Mouse (Mus musculus) granulocyte monocyte progenitor cell, adult 5-6 weeks (primary cell): Measurements from ENCODE around the gene Afap1l2. TPM values are rescaled to one million over a fixed set of nuclear protein-coding genes. Genes with fewer than 3 reads are reported as not detected.

Experiments used
- ATAC-seq: replicated peaks from 2 replicates; pipeline ENCODE4 v1.8.0; 2016; ENCODE audit warnings: mild to moderate bottlenecking, moderate TSS enrichment, inconsistent platforms; ENCODE audit not compliant: poor library complexity, severe bottlenecking
- total RNA-seq, 2 experiments: library from RNA; stranded (forward) in 1 of 2; stranded (reverse) in 1 of 2; fragments of 200-712, 200-1000 nt in 1 of 2; fragments of >200 nt in 1 of 2; fragmentation: Nextera tagmentation in 1 of 2; gene quantifications; 2 replicates each; pipeline ENCODE4 v1.2.3; 2014 to 2017

The Afap1l2 gene
- total RNA-seq, 2 experiments from 2014 or later, result not detected

GRCm38 (mm10) chr19:57010064-57010463 lies 2.0 kb upstream of the Afap1l2 start:
- no peak for ATAC-seq

GRCm38 (mm10) chr19:57009653-57010052 lies 1.6 kb upstream of the Afap1l2 start:
- ATAC-seq, result no peak

- no peak for ATAC-seq
These were observed 737 bp downstream of the Afap1l2 start for GRCm38 (mm10) chr19:57007291-57007690.

GRCm38 (mm10) chr19:57006841-57007240 lies 1.2 kb downstream of the Afap1l2 start:
- ATAC-seq, result no peak

- no peak for ATAC-seq
These were observed 3.0 kb downstream of the Afap1l2 start for GRCm38 (mm10) chr19:57005062-57005461.

GRCm38 (mm10) chr19:57003460-57003810 lies 4.6 kb downstream of the Afap1l2 start:
- no peak for ATAC-seq

- ATAC-seq, result no peak
These were observed 5.1 kb downstream of the Afap1l2 start for GRCm38 (mm10) chr19:57002741-57003459.

GRCm38 (mm10) chr19:57001926-57002325 lies 6.1 kb downstream of the Afap1l2 start:
- ATAC-seq, result no peak

- ATAC-seq, result no peak
These were observed 7.4 kb downstream of the Afap1l2 start for GRCm38 (mm10) chr19:57000592-57000991.

GRCm38 (mm10) chr19:56999781-57000180 lies 8.2 kb downstream of the Afap1l2 start:
- no peak for ATAC-seq

GRCm38 (mm10) chr19:56998910-56999309 lies 9.1 kb downstream of the Afap1l2 start:
- ATAC-seq, result no peak

GRCm38 (mm10) chr19:56998331-56998730 lies 9.7 kb downstream of the Afap1l2 start:
- ATAC-seq, result no peak

- no peak for ATAC-seq
These were observed 10.8 kb downstream of the Afap1l2 start for GRCm38 (mm10) chr19:56997164-56997599.

GRCm38 (mm10) chr19:56995441-56995840 lies 12.6 kb downstream of the Afap1l2 start:
- ATAC-seq, result no peak

- ATAC-seq, result no peak
These were observed 13.4 kb downstream of the Afap1l2 start for GRCm38 (mm10) chr19:56994653-56995052.

- no peak for ATAC-seq
These were observed 14.3 kb downstream of the Afap1l2 start for GRCm38 (mm10) chr19:56993763-56994162.

GRCm38 (mm10) chr19:56992978-56993545 lies 15.0 kb downstream of the Afap1l2 start:
- ATAC-seq, result no peak

GRCm38 (mm10) chr19:56990367-56991111 lies 17.5 kb downstream of the Afap1l2 start:
- ATAC-seq, result no peak

- ATAC-seq, result no peak
These were observed 18.9 kb downstream of the Afap1l2 start for GRCm38 (mm10) chr19:56989171-56989570.

- ATAC-seq, result no peak
These were observed 23.8 kb downstream of the Afap1l2 start for GRCm38 (mm10) chr19:56984229-56984628.

- ATAC-seq, result no peak
These were observed 24.3 kb downstream of the Afap1l2 start for GRCm38 (mm10) chr19:56983757-56984156.
